Mouse (Mus musculus) large intestine, adult 2 months (tissue): ENCODE results near the gene Pde10a. TPM values are rescaled to one million over a fixed set of nuclear protein-coding genes. Genes with fewer than 3 reads are reported as not detected.

ENCODE experiments used
- DNase-seq: peaks from one replicate; pipeline ENCODE4 v3.0.0-alpha.2; 2012; ENCODE audit warnings: low read depth, low spot score
- WGBS: fragments of 180-500 bp; shearing (Covaris S2); methylation state at CpG from one replicate; pipeline ENCODE4 v1.1.7; 2018; 5-methylcytosine and 5-hydroxymethylcytosine counted together
- polyA plus RNA-seq: library from polyadenylated mRNA; depleted of rRNA; stranded (reverse); fragments of >200 nt; gene quantifications from 2 replicates; pipeline ENCODE4 v1.2.3, GENCODE M21; 2012

Pde10a gene
- polyA plus RNA-seq, 1 experiment, result 0.57 TPM

GRCm38 (mm10) chr17:8562886-8563280 is 37.7 kb downstream of the Pde10a start:
- 56% methylated on average over 1 of the region's 1 CpGs for WGBS
- no peak for DNase-seq

- DNase-seq, result no peak
- 77% methylated on average over 6 of the region's 6 CpGs for WGBS
Measured at GRCm38 (mm10) chr17:8566850-8567249, 41.7 kb downstream of the Pde10a start, which contains the start of gene Gm17087. Gene Gm17087, minus strand, starts transcription at chr17:8566950.

- WGBS, result 56% methylated on average over 8 of the region's 8 CpGs
Measured at GRCm38 (mm10) chr17:8573542-8574260, 48.5 kb downstream of the Pde10a start.

GRCm38 (mm10) chr17:8580360-8580759 is 55.2 kb downstream of the Pde10a start:
- WGBS, result 65% methylated on average over 3 of the region's 3 CpGs
- no peak for DNase-seq

More at GRCm38 (mm10) chr17:8573542-8574260, 48.5 kb downstream of the Pde10a start:
- DNase-seq, result no peak

GRCm38 (mm10) chr17:8581579-8581978 is 56.4 kb downstream of the Pde10a start:
- 72% methylated on average over 8 of the region's 8 CpGs for WGBS
- DNase-seq, result no peak

GRCm38 (mm10) chr17:8592427-8593277 is 67.5 kb downstream of the Pde10a start:
- DNase-seq, result peak; percentile 39
- 12% methylated on average over 22 of the region's 22 CpGs for WGBS

GRCm38 (mm10) chr17:8597790-8598189 is 72.6 kb downstream of the Pde10a start:
- DNase-seq, result peak; percentile 19
- 9% methylated on average over 7 of the region's 7 CpGs for WGBS

- DNase-seq, result no peak
- 90% methylated on average over 3 of the region's 3 CpGs for WGBS
Measured at GRCm38 (mm10) chr17:8602976-8603375, 77.8 kb downstream of the Pde10a start.

GRCm38 (mm10) chr17:8605921-8606320 is 80.7 kb downstream of the Pde10a start:
- no peak for DNase-seq
- 76% methylated on average over 5 of the region's 5 CpGs for WGBS

- 51% methylated on average over 3 of the region's 3 CpGs for WGBS
- no peak for DNase-seq
Measured at GRCm38 (mm10) chr17:8606695-8607094, 81.5 kb downstream of the Pde10a start.

- no peak for DNase-seq
Measured at GRCm38 (mm10) chr17:8611916-8612315, 86.7 kb downstream of the Pde10a start.

GRCm38 (mm10) chr17:8613882-8614551 is 88.8 kb downstream of the Pde10a start:
- DNase-seq, result peak; percentile 24
- 35% methylated on average over 7 of the region's 7 CpGs for WGBS

More at GRCm38 (mm10) chr17:8611916-8612315, 86.7 kb downstream of the Pde10a start:
- WGBS, result 72% methylated on average over 4 of the region's 4 CpGs

- DNase-seq, result no peak
- whole genome bisulfite sequencing, result 42% methylated on average over 5 of the region's 5 CpGs
Measured at GRCm38 (mm10) chr17:8620346-8620745, 95.2 kb downstream of the Pde10a start.

- DNase-seq, result no peak
Measured at GRCm38 (mm10) chr17:8621105-8621504, 95.9 kb downstream of the Pde10a start.

GRCm38 (mm10) chr17:8621906-8622305 is 96.7 kb downstream of the Pde10a start:
- WGBS, result 29% methylated on average over 6 of the region's 6 CpGs
- no peak for DNase-seq

More at GRCm38 (mm10) chr17:8621105-8621504, 95.9 kb downstream of the Pde10a start:
- WGBS, result 53% methylated on average over 2 of the region's 2 CpGs

GRCm38 (mm10) chr17:8626421-8626820 is 101.2 kb downstream of the Pde10a start:
- no peak for DNase-seq
- 68% methylated on average over 8 of the region's 8 CpGs for WGBS

GRCm38 (mm10) chr17:8631701-8632100 is 106.5 kb downstream of the Pde10a start:
- WGBS, result 38% methylated on average over 1 of the region's 1 CpGs
- no peak for DNase-seq

GRCm38 (mm10) chr17:8633596-8633995 is 108.4 kb downstream of the Pde10a start:
- 42% methylated on average over 8 of the region's 8 CpGs for WGBS
- DNase-seq, result no peak

- DNase-seq, result no peak
- WGBS, result 86% methylated on average over 4 of the region's 4 CpGs
Measured at GRCm38 (mm10) chr17:8634476-8634875, 109.3 kb downstream of the Pde10a start.

GRCm38 (mm10) chr17:8636231-8636630 is 111.1 kb downstream of the Pde10a start:
- WGBS, result 64% methylated on average over 3 of the region's 3 CpGs
- DNase-seq, result no peak
